Mouse (Mus musculus): Measurements from ENCODE around the gene Pde1b.

The Pde1b gene

GRCm38 (mm10) chr15:103509317-103509716 is 6.5 kb downstream of the Pde1b start:
- no peak for DNase-seq (ENCODE audit: low spot score)

- DNase-seq (ENCODE audit: low spot score) = no peak
These were observed 8.8 kb downstream of the Pde1b start for GRCm38 (mm10) chr15:103511652-103512051.

- DNase-seq (ENCODE audit: low spot score) = no peak
These were observed 10.8 kb downstream of the Pde1b start for GRCm38 (mm10) chr15:103513621-103514031.

GRCm38 (mm10) chr15:103514119-103514518 is 11.3 kb downstream of the Pde1b start:
- DNase-seq (ENCODE audit: low spot score) = no peak

GRCm38 (mm10) chr15:103514914-103515313 is 12.1 kb downstream of the Pde1b start:
- DNase-seq (ENCODE audit: low spot score) = peak; percentile 67

- DNase-seq (ENCODE audit: low spot score) = no peak
These were observed 16.0 kb downstream of the Pde1b start for GRCm38 (mm10) chr15:103518600-103519385.

- no peak for DNase-seq (ENCODE audit: low spot score)
These were observed 16.8 kb downstream of the Pde1b start for GRCm38 (mm10) chr15:103519386-103520378.

GRCm38 (mm10) chr15:103522458-103523099 is 19.7 kb downstream of the Pde1b start:
- DNase-seq (ENCODE audit: low spot score) = no peak

- DNase-seq (ENCODE audit: low spot score) = no peak
These were observed 20.3 kb downstream of the Pde1b start for GRCm38 (mm10) chr15:103523156-103523555.

- peak; percentile 79 for DNase-seq (ENCODE audit: low spot score)
These were observed 27.5 kb downstream of the Pde1b start for GRCm38 (mm10) chr15:103530372-103530771.

- no peak for DNase-seq (ENCODE audit: low spot score)
These were observed 31.3 kb downstream of the Pde1b start for GRCm38 (mm10) chr15:103534054-103534620.

- no peak for DNase-seq (ENCODE audit: low spot score)
These were observed 32.2 kb downstream of the Pde1b start for GRCm38 (mm10) chr15:103535030-103535429.

- DNase-seq (ENCODE audit: low spot score) = no peak
These were observed 33.0 kb downstream of the Pde1b start for GRCm38 (mm10) chr15:103535786-103536185.

GRCm38 (mm10) chr15:103536456-103536855 is 33.6 kb downstream of the Pde1b start:
- no peak for DNase-seq (ENCODE audit: low spot score)

- DNase-seq (ENCODE audit: low spot score) = no peak
These were observed 34.4 kb downstream of the Pde1b start for GRCm38 (mm10) chr15:103537011-103537821.

GRCm38 (mm10) chr15:103537822-103538213 is 35.0 kb downstream of the Pde1b start, which contains the start of gene Ppp1r1a:
Gene Ppp1r1a, minus strand, starts transcription at chr15:103538003.
- no peak for DNase-seq (ENCODE audit: low spot score)

- DNase-seq (ENCODE audit: low spot score) = no peak
These were observed 36.4 kb downstream of the Pde1b start for GRCm38 (mm10) chr15:103539259-103539658.

- no peak for DNase-seq (ENCODE audit: low spot score)
These were observed 37.8 kb downstream of the Pde1b start for GRCm38 (mm10) chr15:103540646-103541045.

- no peak for DNase-seq (ENCODE audit: low spot score)
These were observed 39.7 kb downstream of the Pde1b start for GRCm38 (mm10) chr15:103542526-103542925.

GRCm38 (mm10) chr15:103547983-103548382 is 45.1 kb downstream of the Pde1b start:
- DNase-seq (ENCODE audit: low spot score) = no peak

- no peak for DNase-seq (ENCODE audit: low spot score)
These were observed 46.6 kb downstream of the Pde1b start for GRCm38 (mm10) chr15:103549475-103549874.

All from adipocyte (in vitro differentiated cells).